Mouse (Mus musculus) kidney, postnatal 14 days (tissue): Measurements from ENCODE around the gene Samd15.

ENCODE experiments used
- DNase-seq: peaks from one replicate; pipeline ENCODE4 v3.0.0; 2022; ENCODE audit warnings: mixed read lengths

The Samd15 gene

DNA sequence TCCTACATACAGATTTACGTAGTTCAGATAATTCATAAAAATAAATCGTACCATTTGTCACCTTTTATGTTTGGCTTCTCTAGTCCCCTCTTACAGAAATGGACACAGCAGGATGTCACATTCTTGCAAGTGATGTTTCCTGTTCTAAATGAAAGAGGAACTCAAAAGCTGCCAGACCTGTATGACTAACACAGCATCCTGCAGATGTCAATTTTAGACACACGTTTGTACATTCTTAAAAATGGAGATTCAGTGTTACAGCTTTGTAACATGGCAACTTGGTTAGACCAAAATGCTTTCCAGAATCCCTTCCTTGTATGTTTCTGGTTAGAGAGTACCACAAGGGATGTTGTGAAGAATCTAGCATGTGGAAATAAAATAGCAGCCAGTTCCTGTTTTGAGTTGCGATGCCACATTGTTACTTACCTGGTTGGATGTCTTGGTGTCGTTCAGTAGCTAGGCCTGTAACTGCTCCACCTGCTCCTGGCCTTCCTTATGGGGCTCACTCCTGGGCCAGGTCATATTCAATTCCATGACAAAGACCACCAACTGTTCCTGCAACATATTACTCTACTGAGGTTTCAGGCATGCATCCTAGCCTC is 37.5 kb downstream of the Samd15 start:
- DNase-seq = no peak

GRCm38 (mm10) chr12:87238632-87239031 is 39.1 kb downstream of the Samd15 start, which contains the start of gene Noxred1:
Gene Noxred1 (minus strand): TSS chr12:87238732.
- DNase-seq = no peak

GRCm38 (mm10) chr12:87250161-87250560 is 50.6 kb downstream of the Samd15 start:
- DNase-seq = no peak

- DNase-seq = no peak
Observed at GRCm38 (mm10) chr12:87253878-87254277, 54.4 kb downstream of the Samd15 start.

DNA sequence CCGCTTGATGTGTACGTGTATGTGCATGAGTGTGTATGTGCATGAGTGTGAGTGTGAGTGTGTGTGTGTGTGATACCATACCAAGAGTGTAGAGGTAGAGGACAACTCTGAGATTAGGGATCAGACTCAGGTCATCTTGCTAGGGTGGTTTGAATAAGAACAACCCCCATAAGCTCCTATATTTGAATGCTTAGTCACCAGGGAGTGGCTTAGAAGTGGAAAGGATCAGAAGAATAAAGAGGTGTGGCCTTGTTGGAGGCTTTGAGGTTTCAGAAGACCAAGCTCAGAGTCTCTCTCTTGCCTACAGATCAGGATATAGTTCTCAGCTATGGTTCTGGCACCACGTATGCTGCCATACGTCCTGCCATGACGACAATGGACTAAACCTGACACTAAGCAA is 57.1 kb downstream of the Samd15 start:
- DNase-seq = no peak

DNA sequence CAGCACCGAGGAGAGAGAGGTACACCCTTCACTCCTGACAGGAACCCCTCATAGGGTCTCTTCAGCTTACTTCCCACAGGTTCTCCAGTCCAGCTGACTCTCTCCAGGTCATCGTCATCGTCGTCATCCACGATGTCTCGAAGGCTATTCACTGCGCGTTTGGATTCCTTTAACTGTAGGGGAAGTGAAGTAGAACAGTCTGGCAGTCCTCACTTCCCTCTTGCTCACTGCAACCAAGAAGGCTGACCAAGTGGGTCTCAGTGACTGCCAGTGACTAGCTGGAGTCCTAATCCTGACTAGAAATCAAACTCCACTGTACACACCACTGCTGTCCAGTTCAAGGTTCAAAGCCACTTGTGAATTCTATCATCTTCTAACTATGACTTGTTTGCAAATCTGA is 61.0 kb downstream of the Samd15 start:
- no peak for DNase-seq
